Mouse (Mus musculus) gastrocnemius, postnatal 25 days (tissue): ENCODE results near the gene Dmpk. TPM values are rescaled to one million over a fixed set of nuclear protein-coding genes. Genes with fewer than 3 reads are reported as not detected.

Experiments
- DNase-seq: peaks from one replicate; pipeline ENCODE4 v3.0.0; 2022
- total RNA-seq, 2 experiments: library from RNA; stranded (reverse); gene quantifications; 1 replicate in 1 of 2; 2 replicates in 1 of 2; pipeline ENCODE4 v1.2.3; 2021

Dmpk gene
- total RNA-seq, 2 experiments from 2014 or later: 315 to 350 TPM

- no peak for DNase-seq
Measured at GRCm38 (mm10) chr7:19096421-19096976, 12.8 kb downstream of the Dmpk start.

GRCm38 (mm10) chr7:19097217-19097616 lies 13.6 kb downstream of the Dmpk start:
- no peak for DNase-seq

GRCm38 (mm10) chr7:19097863-19098262 lies 14.2 kb downstream of the Dmpk start:
- no peak for DNase-seq

GRCm38 (mm10) chr7:19098811-19099210 lies 15.2 kb downstream of the Dmpk start:
- DNase-seq: no peak

- peak; percentile 4 for DNase-seq
Measured at GRCm38 (mm10) chr7:19100290-19100689, 16.6 kb downstream of the Dmpk start.

- no peak for DNase-seq
Measured at GRCm38 (mm10) chr7:19103741-19104140, 20.1 kb downstream of the Dmpk start.

- no peak for DNase-seq
Measured at GRCm38 (mm10) chr7:19104486-19104885, 20.8 kb downstream of the Dmpk start.

- no peak for DNase-seq
Measured at GRCm38 (mm10) chr7:19107436-19107835, 23.8 kb downstream of the Dmpk start.

GRCm38 (mm10) chr7:19109565-19109964 lies 25.9 kb downstream of the Dmpk start:
- DNase-seq: no peak

- DNase-seq: peak; percentile 56
Measured at GRCm38 (mm10) chr7:19118028-19118771, 34.6 kb downstream of the Dmpk start, which contains the start of gene Gm4969. Gene Gm4969, minus strand, starts transcription at chr7:19118368.

GRCm38 (mm10) chr7:19119083-19119482 lies 35.4 kb downstream of the Dmpk start:
- DNase-seq: no peak

GRCm38 (mm10) chr7:19119631-19120429 lies 36.2 kb downstream of the Dmpk start, which contains the start of gene Fbxo46:
Gene Fbxo46, plus strand, starts transcription at chr7:19119859.
- DNase-seq: peak; percentile 95

- no peak for DNase-seq
Measured at GRCm38 (mm10) chr7:19121686-19122085, 38.0 kb downstream of the Dmpk start.

- DNase-seq: no peak
Measured at GRCm38 (mm10) chr7:19124713-19125112, 41.1 kb downstream of the Dmpk start.

GRCm38 (mm10) chr7:19127744-19128143 lies 44.1 kb downstream of the Dmpk start:
- no peak for DNase-seq

GRCm38 (mm10) chr7:19129396-19129795 lies 45.7 kb downstream of the Dmpk start:
- no peak for DNase-seq

GRCm38 (mm10) chr7:19130657-19131056 lies 47.0 kb downstream of the Dmpk start:
- no peak for DNase-seq

GRCm38 (mm10) chr7:19131324-19131848 lies 47.7 kb downstream of the Dmpk start:
- peak; percentile 99 for DNase-seq

- DNase-seq: no peak
Measured at GRCm38 (mm10) chr7:19136168-19136567, 52.5 kb downstream of the Dmpk start.

GRCm38 (mm10) chr7:19136673-19137334 lies 53.2 kb downstream of the Dmpk start:
- DNase-seq: no peak

- DNase-seq: no peak
Measured at GRCm38 (mm10) chr7:19137380-19137779, 53.7 kb downstream of the Dmpk start.
